Mouse (Mus musculus) megakaryocyte, embryonic 14.5 days (primary cell): ENCODE data around the gene Mgat5b.

Experiments
- FLI1 ChIP-seq: IDR thresholded peaks from 2 replicates; pipeline ENCODE4 v1.6.1; 2012; ENCODE audit warnings: low read length, inconsistent platforms, mixed read lengths
- GATA1 ChIP-seq: IDR thresholded peaks from 3 replicates; pipeline ENCODE4 v1.6.1; 2012; ENCODE audit warnings: mixed read lengths, low read length, inconsistent platforms, borderline replicate concordance

DNA sequence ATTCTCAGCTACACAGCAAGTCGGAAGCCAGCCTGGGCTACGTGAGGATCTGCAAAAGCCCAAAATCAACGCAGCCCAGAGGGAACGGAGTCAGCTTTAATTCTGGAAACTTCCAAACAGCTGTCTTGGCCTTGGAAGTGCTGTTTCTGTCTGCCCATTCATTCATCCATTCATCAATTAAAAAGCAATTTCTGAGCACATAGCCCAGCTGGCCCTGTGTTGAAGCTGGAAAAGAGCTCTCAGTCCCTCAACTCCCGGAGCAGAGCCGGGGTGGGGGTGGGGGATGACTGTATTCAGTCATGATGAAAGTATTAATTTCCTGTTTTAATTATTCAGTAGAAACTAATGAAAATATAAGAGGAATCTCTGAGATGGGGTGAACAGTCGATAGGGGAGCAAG is 71.6 kb downstream of the Mgat5b start:
- no peak for TF ChIP-seq GATA1
- TF ChIP-seq FLI1, result no peak
